Mouse (Mus musculus) heart, embryonic 15.5 days (tissue): Measurements from ENCODE around the gene Gm7145. TPM values are rescaled to one million over a fixed set of nuclear protein-coding genes. Genes with fewer than 3 reads are reported as not detected.
"Not testable (repeated sequence)": the region's sequence is repeated elsewhere in the genome, so short reads cannot be mapped to it uniquely, and the experiment has no call there.

ENCODE experiments used
- ATAC-seq: fragments of 200-750 bp; cut with Nextera tagmentation; replicated peaks from 2 replicates; pipeline ENCODE4 v1.8.0; 2017; ENCODE audit warnings: low read depth, moderate TSS enrichment; ENCODE audit not compliant: insufficient number of reproducible peaks, insufficient read depth, low FRiP score
- H3K27ac ChIP-seq: fragments of 300-500 bp; sonication (generic); 2 replicates; pipeline ENCODE4 v1.5.1; 2015; ENCODE audit warnings: mild to moderate bottlenecking, inconsistent platforms
- H3K27me3 ChIP-seq: fragments of 300-500 bp; sonication (generic); 2 replicates; pipeline ENCODE4 v1.6.1; 2015; ENCODE audit warnings: inconsistent platforms
- H3K36me3 ChIP-seq: fragments of 300-500 bp; sonication (generic); 2 replicates; pipeline ENCODE4 v1.6.1; 2015; ENCODE audit warnings: mild to moderate bottlenecking, inconsistent platforms
- H3K4me1 ChIP-seq: fragments of 300-500 bp; sonication (generic); replicated peaks from 2 replicates; pipeline ENCODE4 v1.6.1; 2015; ENCODE audit warnings: inconsistent platforms
- H3K4me2 ChIP-seq: fragments of 300-500 bp; sonication (generic); 2 replicates; pipeline ENCODE4 v1.6.1; 2015; ENCODE audit warnings: inconsistent platforms, mild to moderate bottlenecking, moderate library complexity
- H3K4me3 ChIP-seq: fragments of 300-500 bp; sonication (generic); 2 replicates; pipeline ENCODE4 v1.5.1; 2015; ENCODE audit warnings: mild to moderate bottlenecking, inconsistent platforms
- H3K9ac ChIP-seq: fragments of 300-500 bp; sonication (generic); 2 replicates; pipeline ENCODE4 v1.6.1; 2015; ENCODE audit warnings: mild to moderate bottlenecking, inconsistent platforms
- H3K9me3 ChIP-seq: fragments of 300-500 bp; sonication (generic); replicated peaks from 2 replicates; pipeline ENCODE4 v1.6.1; 2016; ENCODE audit warnings: inconsistent platforms
- WGBS: fragments of 180-500 bp; shearing (Covaris S2); methylation state at CpG from one replicate; pipeline ENCODE4 v1.1.7; 2015; ENCODE audit warnings: mixed read lengths; 5-methylcytosine and 5-hydroxymethylcytosine counted together
- polyA plus RNA-seq: library from polyadenylated mRNA; unstranded; fragments of >200 nt; fragmentation: Nextera tagmentation; extraction: Ambion mirVana; gene quantifications from 2 replicates; pipeline ENCODE4 v1.2.1, GENCODE M21; 2015

The Gm7145 gene
- not detected in 2 replicates for polyA plus RNA-seq

DNA sequence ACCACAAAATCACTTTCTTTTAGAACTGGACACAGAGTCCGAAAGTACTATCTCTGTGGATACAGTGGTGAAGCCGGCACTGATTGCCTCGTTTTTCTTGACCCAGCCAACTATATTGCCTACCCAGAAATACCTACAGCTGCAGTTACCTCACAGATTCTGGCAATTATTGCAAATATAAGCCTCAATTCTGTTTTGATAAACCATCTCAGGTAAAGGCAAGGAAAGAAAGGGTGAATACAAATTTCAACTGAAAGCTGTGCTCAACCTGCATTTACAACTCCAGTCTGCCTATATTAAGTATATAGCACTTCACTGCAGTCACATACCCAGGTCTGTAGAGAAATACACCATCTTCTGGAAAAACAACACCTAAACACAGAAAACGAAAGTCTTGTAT is at the start of gene Gm7145:
Gene Gm7145 (plus strand): TSS at position 301 of the 400 bp plus-strand sequence.
- Histone ChIP-seq H3K9me3 (no peaks in the 10 kb centered on the region), H3K4me1 (no peaks in the 10 kb centered on the region), H3K27ac (no peak within 1 kb of the TSS), H3K9ac (no peak within 1 kb of the TSS), H3K36me3 (no peaks in the 10 kb centered on the region), H3K27me3 (no peaks in the 10 kb centered on the region), H3K4me3 (no peak within 1 kb of the TSS), H3K4me2 (no peak within 1 kb of the TSS)
- ATAC-seq: no peak
- WGBS: 64% methylated on average over 4 of the region's 4 CpGs

DNA sequence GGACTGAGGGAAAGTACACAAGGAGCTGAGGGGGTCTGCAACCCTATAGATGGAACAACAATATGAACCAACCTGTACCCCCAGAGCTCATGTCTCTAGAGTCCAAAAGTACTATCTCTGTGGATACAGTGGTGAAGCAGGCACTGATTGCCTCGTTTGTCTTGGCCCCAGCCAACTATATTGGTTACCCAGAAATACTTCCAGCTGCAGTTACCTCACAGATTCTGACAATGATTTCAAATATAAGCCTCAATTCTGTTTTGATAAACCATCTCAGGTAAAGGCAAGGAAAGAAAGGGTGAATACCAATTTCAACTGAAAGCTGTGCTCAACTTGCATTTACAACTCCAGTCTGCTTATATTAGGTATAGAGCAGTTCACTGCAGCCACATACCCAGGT is 38.0 kb upstream of the Gm7145 start, which contains the start of gene Gm28168:
Gene Gm28168 (plus strand): TSS at position 301 of the 400 bp plus-strand sequence.
- H3K4me1 ChIP-seq, H3K9me3 ChIP-seq, ATAC-seq, H3K9ac ChIP-seq, H3K27ac ChIP-seq, H3K36me3 ChIP-seq, H3K4me3 ChIP-seq, H3K4me2 ChIP-seq, H3K27me3 ChIP-seq: not testable (repeated sequence)
- 35% methylated on average over 1 of the region's 1 CpGs for WGBS

DNA sequence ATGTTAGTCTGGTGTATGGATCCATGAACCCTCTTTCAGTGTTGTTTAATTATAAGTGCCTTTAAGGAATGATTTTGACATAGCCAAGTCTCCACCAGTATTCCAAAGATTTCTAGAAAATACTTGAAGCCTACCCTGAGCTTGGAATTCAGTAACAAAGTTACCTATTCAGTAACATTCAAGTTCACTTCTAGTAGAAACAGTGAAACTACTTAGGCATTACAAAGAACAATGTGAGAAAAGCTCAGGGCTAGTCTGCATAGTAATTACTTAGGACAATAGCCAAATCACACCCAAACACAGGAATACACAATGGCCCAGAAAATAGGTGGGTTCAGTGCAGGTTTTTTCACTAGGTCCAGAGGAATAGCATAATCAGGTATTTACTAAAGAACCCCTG is 38.1 kb downstream of the Gm7145 start:
- not testable (repeated sequence) for H3K4me2 ChIP-seq, H3K4me3 ChIP-seq, H3K27ac ChIP-seq, H3K27me3 ChIP-seq, ATAC-seq, H3K4me1 ChIP-seq, H3K36me3 ChIP-seq, H3K9ac ChIP-seq, H3K9me3 ChIP-seq

DNA sequence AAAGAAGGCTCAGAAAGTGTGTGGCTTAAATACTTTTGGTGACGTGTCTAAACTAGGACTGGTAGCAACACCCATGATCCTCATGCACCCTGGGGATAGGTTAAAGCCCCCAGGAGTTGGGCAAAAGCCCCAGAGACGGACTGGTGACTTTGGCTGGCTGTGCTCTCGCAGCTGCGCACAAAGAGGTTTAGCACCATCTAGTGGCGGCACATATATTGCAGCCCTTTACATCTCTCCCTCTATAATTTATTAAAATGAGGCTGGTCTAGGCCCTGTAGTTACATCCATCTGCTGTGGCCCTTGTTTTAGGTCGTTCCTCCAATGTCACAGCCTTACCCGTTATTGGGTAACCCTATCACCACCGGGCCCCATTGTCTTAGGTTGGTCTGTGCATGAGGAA is 47.0 kb downstream of the Gm7145 start:
- H3K36me3 ChIP-seq, H3K4me1 ChIP-seq, H3K9ac ChIP-seq, H3K4me3 ChIP-seq, H3K27me3 ChIP-seq, H3K9me3 ChIP-seq, H3K27ac ChIP-seq, ATAC-seq, H3K4me2 ChIP-seq: not testable (repeated sequence)
- 16% methylated on average over 8 of the region's 8 CpGs for WGBS

Other genes with a start within 250 kb of the Gm7145 start
- not detected in 2 replicates for gene B020011L13Rik, start 184.8 kb upstream of the Gm7145 start, polyA plus RNA-seq
- gene Gm28360, start 135.9 kb upstream of the Gm7145 start, polyA plus RNA-seq: not detected in 2 replicates
- not detected in 2 replicates for gene Gm28168, start 37.9 kb upstream of the Gm7145 start, polyA plus RNA-seq
- gene Gm29106, start 210.6 kb downstream of the Gm7145 start, polyA plus RNA-seq: 0.04 and 0.05 TPM in 2 replicates